Mouse (Mus musculus): ENCODE results near the gene Rimklb. TPM values are rescaled to one million over a fixed set of nuclear protein-coding genes. Genes with fewer than 3 reads are reported as not detected.
A peak's percentile ranks its signal among the peaks of the same experiment; 100 is the strongest.
"Not testable (repeated sequence)": the region's sequence is repeated elsewhere in the genome, so short reads cannot be mapped to it uniquely, and the experiment has no call there.

Gene Rimklb
- 10.0 and 20.4 TPM in 2 replicates for polyA plus RNA-seq (2016; fragmentation: Nextera tagmentation; extraction: Ambion mirVana)

GRCm38 (mm10) chr6:122498661-122499060 is at the start of gene Rimklb:
Gene Rimklb, minus strand, starts transcription at chr6:122498761.
- Histone ChIP-seq H3K4me3 (no peak within 1 kb of the TSS), H3K27ac (no peak within 1 kb of the TSS), H3K27me3 (ENCODE audit: insufficient read depth, poor library complexity, severe bottlenecking) (no peaks in the 10 kb centered on the region), H3K9me3 (no peaks in the 10 kb centered on the region), H3K4me1 (peaks cover 19% of the 10 kb centered on the region; the same call in 1 of the 2 replicates), H3K36me3 (no peaks in the 10 kb centered on the region)
- WGBS = 73% methylated on average over 5 of the region's 5 CpGs
- no peak for DNase-seq (ENCODE audit: low spot score)

GRCm38 (mm10) chr6:122545948-122546347 is 47.4 kb upstream of the Rimklb start:
- no peaks in the 10 kb centered on the region for H3K27me3 ChIP-seq (ENCODE audit: insufficient read depth, poor library complexity, severe bottlenecking)
- no peaks in the 10 kb centered on the region for H3K4me1 ChIP-seq
- H3K9me3 ChIP-seq = no peaks in the 10 kb centered on the region
- no peak for DNase-seq (ENCODE audit: low spot score)
- 78% methylated on average over 10 of the region's 10 CpGs for WGBS
- H3K36me3 ChIP-seq = no peaks in the 10 kb centered on the region
- no peak overlapping the region for H3K27ac ChIP-seq
- no peak overlapping the region for H3K4me3 ChIP-seq

- Histone ChIP-seq H3K27me3 (ENCODE audit: insufficient read depth, poor library complexity, severe bottlenecking) (no peaks in the 10 kb centered on the region), H3K9me3 (no peaks in the 10 kb centered on the region), H3K4me3 (no peak overlapping the region), H3K36me3 (no peaks in the 10 kb centered on the region), H3K27ac (no peak overlapping the region), H3K4me1 (no peaks in the 10 kb centered on the region)
- no peak for DNase-seq (ENCODE audit: low spot score)
- 68% methylated on average over 9 of the region's 9 CpGs for WGBS
These were observed 46.8 kb upstream of the Rimklb start for GRCm38 (mm10) chr6:122545289-122545882.

- Histone ChIP-seq H3K36me3 (no peaks in the 10 kb centered on the region), H3K4me3 (no peak overlapping the region), H3K4me1 (no peaks in the 10 kb centered on the region), H3K27me3 (ENCODE audit: insufficient read depth, poor library complexity, severe bottlenecking) (no peaks in the 10 kb centered on the region), H3K27ac (no peak overlapping the region), H3K9me3 (no peaks in the 10 kb centered on the region)
- whole genome bisulfite sequencing = 89% methylated on average over 1 of the region's 1 CpGs
- no peak for DNase-seq (ENCODE audit: low spot score)
These were observed 46.1 kb upstream of the Rimklb start for GRCm38 (mm10) chr6:122544672-122545071.

- WGBS = 79% methylated on average over 5 of the region's 5 CpGs
- H3K4me1 ChIP-seq = no peaks in the 10 kb centered on the region
These were observed 45.0 kb upstream of the Rimklb start for GRCm38 (mm10) chr6:122543574-122543973.

GRCm38 (mm10) chr6:122542459-122542858 is 43.9 kb upstream of the Rimklb start:
- 70% methylated on average over 5 of the region's 5 CpGs for WGBS
- not testable (repeated sequence) for DNase-seq (ENCODE audit: low spot score); H3K27me3 ChIP-seq (ENCODE audit: insufficient read depth, poor library complexity, severe bottlenecking); H3K9me3 ChIP-seq; H3K27ac ChIP-seq; H3K36me3 ChIP-seq; H3K4me3 ChIP-seq; H3K4me1 ChIP-seq

More at GRCm38 (mm10) chr6:122543574-122543973, 45.0 kb upstream of the Rimklb start:
- Histone ChIP-seq H3K4me3 (no peak overlapping the region), H3K27me3 (ENCODE audit: insufficient read depth, poor library complexity, severe bottlenecking) (no peaks in the 10 kb centered on the region), H3K27ac (no peak overlapping the region), H3K36me3 (no peaks in the 10 kb centered on the region), H3K9me3 (no peaks in the 10 kb centered on the region)
- no peak for DNase-seq (ENCODE audit: low spot score)

- no peaks in the 10 kb centered on the region for H3K9me3 ChIP-seq
- no peak overlapping the region for H3K27ac ChIP-seq
- WGBS = 88% methylated on average over 9 of the region's 9 CpGs
- no peak overlapping the region for H3K4me3 ChIP-seq
- H3K27me3 ChIP-seq (ENCODE audit: insufficient read depth, poor library complexity, severe bottlenecking) = no peaks in the 10 kb centered on the region
- H3K36me3 ChIP-seq = no peaks in the 10 kb centered on the region
- no peaks in the 10 kb centered on the region for H3K4me1 ChIP-seq
- DNase-seq (ENCODE audit: low spot score) = no peak
These were observed 41.0 kb upstream of the Rimklb start for GRCm38 (mm10) chr6:122539564-122539963.

- Histone ChIP-seq H3K27me3 (ENCODE audit: insufficient read depth, poor library complexity, severe bottlenecking) (no peaks in the 10 kb centered on the region), H3K4me1 (0 out of 2 replicates have a peak, but pooled peaks cover 6% of the 10 kb centered on the region), H3K9me3 (no peaks in the 10 kb centered on the region), H3K4me3 (no peak overlapping the region), H3K36me3 (no peaks in the 10 kb centered on the region), H3K27ac (no peak overlapping the region)
- WGBS = 71% methylated on average over 3 of the region's 3 CpGs
- DNase-seq (ENCODE audit: low spot score) = no peak
These were observed 35.5 kb upstream of the Rimklb start for GRCm38 (mm10) chr6:122534032-122534431.

- no peak for DNase-seq (ENCODE audit: low spot score)
- no peaks in the 10 kb centered on the region; the same call in 1 of the 2 replicates for H3K27me3 ChIP-seq (ENCODE audit: insufficient read depth, poor library complexity, severe bottlenecking)
- H3K4me1 ChIP-seq = 0 out of 2 replicates have a peak, but pooled peaks cover 6% of the 10 kb centered on the region
- peak overlapping the region; percentile 47; the same call in 1 of the 2 replicates for H3K27ac ChIP-seq
- H3K4me3 ChIP-seq = peak overlapping the region; percentile 43
- no peaks in the 10 kb centered on the region for H3K36me3 ChIP-seq
- WGBS = 18% methylated on average over 4 of the region's 4 CpGs
- no peaks in the 10 kb centered on the region for H3K9me3 ChIP-seq
These were observed 34.3 kb upstream of the Rimklb start for GRCm38 (mm10) chr6:122532883-122533302.

GRCm38 (mm10) chr6:122531466-122532174 is 33.1 kb upstream of the Rimklb start:
- WGBS = 69% methylated on average over 8 of the region's 8 CpGs
- no peak overlapping the region for H3K27ac ChIP-seq
- no peak for DNase-seq (ENCODE audit: low spot score)

GRCm38 (mm10) chr6:122528136-122528535 is 29.6 kb upstream of the Rimklb start:
- Histone ChIP-seq H3K27ac (no peak overlapping the region), H3K4me3 (no peak overlapping the region), H3K27me3 (ENCODE audit: insufficient read depth, poor library complexity, severe bottlenecking) (no peaks in the 10 kb centered on the region; the same call in 1 of the 2 replicates), H3K36me3 (no peaks in the 10 kb centered on the region), H3K9me3 (no peaks in the 10 kb centered on the region), H3K4me1 (0 out of 2 replicates have a peak, but pooled peaks cover 4% of the 10 kb centered on the region)
- WGBS = 74% methylated on average over 11 of the region's 11 CpGs
- DNase-seq (ENCODE audit: low spot score) = no peak

More at GRCm38 (mm10) chr6:122531466-122532174, 33.1 kb upstream of the Rimklb start:
- Histone ChIP-seq H3K36me3 (no peaks in the 10 kb centered on the region), H3K9me3 (no peaks in the 10 kb centered on the region), H3K27me3 (ENCODE audit: insufficient read depth, poor library complexity, severe bottlenecking) (no peaks in the 10 kb centered on the region; the same call in 1 of the 2 replicates), H3K4me3 (no peak overlapping the region), H3K4me1 (0 out of 2 replicates have a peak, but pooled peaks cover 6% of the 10 kb centered on the region)

GRCm38 (mm10) chr6:122527596-122527995 is 29.0 kb upstream of the Rimklb start:
- no peaks in the 10 kb centered on the region; the same call in 1 of the 2 replicates for H3K27me3 ChIP-seq (ENCODE audit: insufficient read depth, poor library complexity, severe bottlenecking)
- DNase-seq (ENCODE audit: low spot score) = no peak
- no peak overlapping the region for H3K4me3 ChIP-seq
- no peaks in the 10 kb centered on the region for H3K36me3 ChIP-seq
- H3K27ac ChIP-seq = no peak overlapping the region
- no peaks in the 10 kb centered on the region for H3K4me1 ChIP-seq
- WGBS = 23% methylated on average over 12 of the region's 12 CpGs
- no peaks in the 10 kb centered on the region for H3K9me3 ChIP-seq

GRCm38 (mm10) chr6:122523289-122523688 is 24.7 kb upstream of the Rimklb start:
- H3K9me3 ChIP-seq = no peaks in the 10 kb centered on the region
- no peaks in the 10 kb centered on the region for H3K4me1 ChIP-seq
- H3K36me3 ChIP-seq = no peaks in the 10 kb centered on the region
- H3K4me3 ChIP-seq = no peak overlapping the region
- DNase-seq (ENCODE audit: low spot score) = no peak
- no peaks in the 10 kb centered on the region; the same call in 1 of the 2 replicates for H3K27me3 ChIP-seq (ENCODE audit: insufficient read depth, poor library complexity, severe bottlenecking)
- 72% methylated on average over 8 of the region's 8 CpGs for WGBS
- H3K27ac ChIP-seq = no peak overlapping the region
